Mouse (Mus musculus): ENCODE results near the gene Zrsr1.

The Zrsr1 gene

DNA sequence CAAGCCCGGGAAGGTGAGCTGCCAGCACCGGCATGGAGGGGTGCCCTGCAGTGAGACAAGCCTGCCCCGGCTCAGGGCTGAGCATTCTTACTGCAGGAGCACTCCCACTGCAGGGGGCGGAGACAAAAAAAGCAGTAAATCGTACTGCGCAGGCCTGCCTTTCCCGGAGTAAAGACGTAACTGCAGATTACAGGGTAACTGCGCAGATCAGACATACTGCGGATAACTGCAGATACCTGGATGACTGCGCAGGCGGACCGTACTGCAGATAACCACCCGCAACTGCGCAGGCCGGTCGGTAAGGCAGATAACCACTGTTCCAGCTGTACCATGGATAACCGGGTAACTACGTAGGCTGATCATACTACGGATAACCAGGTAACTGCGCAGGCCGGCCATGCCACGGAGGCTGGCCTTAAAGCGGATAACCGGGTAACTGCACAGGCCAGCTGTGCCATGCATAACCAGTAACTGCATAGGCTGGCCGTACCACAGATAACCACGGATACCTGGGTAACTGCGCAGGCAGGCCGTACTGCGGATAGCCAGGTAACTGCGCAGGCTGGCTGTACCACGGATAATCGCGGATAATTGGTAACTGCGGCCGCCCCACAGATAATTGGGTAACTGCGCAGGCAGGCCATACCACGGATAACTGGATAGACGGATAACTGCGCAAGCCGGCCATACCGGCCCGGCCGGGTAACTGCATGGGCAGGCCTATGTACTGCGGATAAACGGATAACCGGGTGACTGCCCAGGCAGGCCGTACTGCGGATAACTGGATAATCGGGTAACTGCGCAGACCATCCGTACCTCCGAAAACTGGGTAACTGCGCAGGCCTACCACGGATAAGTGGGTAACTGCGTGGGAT lies at the start of gene Zrsr1:
Gene Zrsr1 (plus strand): TSS at position 171 of the 875 bp plus-strand sequence.
- in situ Hi-C loops (cut with MboI; ENCODE audit: low pct_unique_long_range_greater_than_20kb in 1 of 2, low sequenced_read_pairs in 2 of 2, unreplicated experiment in 1 of 2) = loop anchor here in 1 of 2 experiments (25.0 kb wide), 1 partner anchor 460 kb away; the partner anchor contains the start of gene Tmem17

DNA sequence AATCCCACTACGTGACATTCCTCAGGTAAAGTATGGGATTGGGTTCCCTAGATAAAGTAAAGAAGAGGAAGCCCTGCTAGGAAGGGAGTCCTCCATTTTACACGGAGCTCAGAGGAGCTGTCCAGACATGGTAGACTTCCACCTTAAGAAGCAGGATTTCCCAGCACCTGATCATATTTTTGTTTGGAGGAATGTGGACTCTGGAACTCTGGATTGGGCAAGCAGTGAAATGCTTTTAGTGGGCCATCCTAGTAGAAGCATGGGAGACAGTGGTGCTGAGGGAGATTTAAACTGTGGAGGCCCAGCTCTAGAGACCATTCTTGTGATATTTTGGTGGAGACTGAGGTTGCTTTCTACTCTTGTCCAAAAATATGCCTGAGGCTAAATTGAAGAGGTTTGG lies 49.3 kb upstream of the Zrsr1 start:
- in situ Hi-C loops (cut with MboI; ENCODE audit: low pct_unique_long_range_greater_than_20kb in 1 of 2, low sequenced_read_pairs in 2 of 2, unreplicated experiment in 1 of 2) = no loop called here

DNA sequence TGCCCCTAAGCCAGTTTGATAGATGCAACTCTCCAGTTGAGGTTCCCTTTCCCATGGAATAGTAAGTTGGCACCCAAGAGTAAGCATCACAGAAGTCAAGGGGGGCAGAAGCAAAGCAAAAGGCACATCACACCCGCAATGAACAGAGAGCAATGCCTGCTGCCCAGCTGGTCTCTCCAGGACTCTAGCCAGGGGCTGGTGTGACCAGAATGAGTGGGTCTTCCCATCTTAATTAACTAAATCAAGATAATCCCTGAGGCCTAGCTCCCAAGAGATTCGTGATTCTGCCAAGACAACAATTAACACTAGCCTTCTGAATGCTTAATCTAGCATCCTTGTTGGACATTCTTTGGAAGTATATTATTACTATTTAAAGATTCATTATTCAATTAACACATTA lies 48.2 kb upstream of the Zrsr1 start:
- in situ Hi-C loops (cut with MboI; ENCODE audit: low pct_unique_long_range_greater_than_20kb in 1 of 2, low sequenced_read_pairs in 2 of 2, unreplicated experiment in 1 of 2) = no loop called here

DNA sequence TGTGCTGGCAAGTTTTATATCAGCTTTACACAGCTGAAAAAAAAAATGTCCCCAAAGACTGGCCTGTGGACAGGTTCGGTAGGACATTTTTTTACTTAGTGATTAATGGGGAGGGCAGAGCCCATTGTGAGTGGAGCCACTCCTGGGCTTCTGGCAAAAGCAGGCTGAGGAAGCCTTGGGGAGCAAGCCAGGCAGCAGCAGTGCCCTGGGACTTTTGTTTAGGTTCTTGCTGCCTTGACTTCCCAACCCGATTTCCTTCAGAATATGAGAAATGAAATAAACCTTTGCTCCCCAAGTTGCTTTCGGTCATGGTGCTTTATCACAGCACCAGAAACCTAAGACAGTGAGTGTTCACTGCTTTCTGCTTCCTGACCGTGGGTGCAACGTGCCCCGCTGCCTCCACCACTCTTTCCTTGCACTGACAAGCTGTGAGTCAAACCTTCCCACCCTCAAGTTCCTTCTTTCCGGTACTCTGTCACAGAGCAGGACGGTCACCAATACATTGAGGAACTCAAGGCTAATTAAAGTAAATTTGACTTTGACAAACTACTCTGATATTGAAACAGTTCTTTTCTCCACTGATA lies 43.1 kb upstream of the Zrsr1 start:
- in situ Hi-C loops (cut with MboI; ENCODE audit: low pct_unique_long_range_greater_than_20kb in 1 of 2, low sequenced_read_pairs in 2 of 2, unreplicated experiment in 1 of 2) = no loop called here

DNA sequence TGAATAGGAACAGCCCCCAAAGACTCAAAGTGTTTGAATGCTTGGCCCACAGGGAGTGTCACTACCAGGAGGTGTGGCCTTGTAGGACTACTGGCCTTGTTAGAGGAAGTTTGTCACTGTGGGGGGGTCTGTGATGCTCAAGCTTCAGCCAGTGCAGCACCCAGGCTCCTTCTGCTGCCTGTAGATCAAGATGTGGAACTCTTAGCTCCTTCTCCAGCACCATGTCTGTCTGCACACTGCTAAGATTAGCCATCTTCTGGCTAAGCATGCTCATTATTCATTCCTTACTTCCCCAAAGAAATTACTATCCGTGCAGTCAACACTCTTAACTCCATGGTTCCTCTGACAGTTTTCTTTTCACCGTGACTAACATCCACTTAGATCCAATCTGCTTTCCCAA lies 41.7 kb upstream of the Zrsr1 start:
- in situ Hi-C loops (cut with MboI; ENCODE audit: low pct_unique_long_range_greater_than_20kb in 1 of 2, low sequenced_read_pairs in 2 of 2, unreplicated experiment in 1 of 2) = no loop called here

DNA sequence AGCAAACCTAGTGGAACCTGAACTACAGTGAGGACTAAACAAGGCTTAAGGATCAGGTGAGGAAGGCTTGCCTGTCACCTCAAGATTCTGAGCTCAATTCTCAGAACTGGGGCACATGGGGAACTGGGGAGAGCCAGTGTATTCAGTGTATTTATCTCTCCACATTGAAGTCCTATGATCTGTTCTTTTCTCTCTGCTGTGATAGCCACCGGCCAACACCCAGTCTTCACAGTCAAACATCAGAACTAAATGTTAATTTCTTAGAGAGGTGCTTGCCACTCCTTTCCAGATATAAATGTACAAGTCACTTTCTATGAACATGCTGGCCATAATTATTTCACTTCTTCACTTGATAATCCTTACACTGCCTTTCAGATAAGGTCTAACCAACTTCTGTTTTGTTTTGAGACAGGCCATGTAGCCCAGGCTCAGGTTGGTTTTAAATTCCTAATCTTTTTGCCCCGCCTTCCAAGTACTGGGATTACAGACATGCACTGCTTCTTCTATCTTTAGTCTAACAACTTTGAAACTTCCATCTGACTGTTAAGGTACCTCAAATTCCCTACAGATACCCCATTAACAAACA lies 40.4 kb upstream of the Zrsr1 start:
- in situ Hi-C loops (cut with MboI; ENCODE audit: low pct_unique_long_range_greater_than_20kb in 1 of 2, low sequenced_read_pairs in 2 of 2, unreplicated experiment in 1 of 2) = no loop called here

DNA sequence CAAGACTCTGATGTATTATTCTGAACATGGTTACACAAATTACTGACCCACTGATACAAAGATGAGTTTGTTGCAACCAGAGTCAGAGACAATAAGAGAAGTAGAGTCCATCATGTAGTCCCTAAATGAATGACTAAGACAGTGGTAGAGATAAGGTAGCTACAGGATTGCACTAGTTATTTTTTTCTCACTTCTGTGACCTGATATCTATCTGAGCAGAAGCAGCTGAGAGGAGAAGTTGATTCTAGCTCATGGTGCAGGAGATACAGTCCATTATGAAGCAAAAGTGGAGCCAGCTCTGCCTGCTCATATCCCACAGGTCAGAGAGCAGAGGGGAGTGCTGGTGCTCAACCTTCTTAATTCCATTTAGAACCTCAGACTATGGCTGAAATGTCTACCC lies 39.6 kb upstream of the Zrsr1 start:
- in situ Hi-C loops (cut with MboI; ENCODE audit: low pct_unique_long_range_greater_than_20kb in 1 of 2, low sequenced_read_pairs in 2 of 2, unreplicated experiment in 1 of 2) = no loop called here

DNA sequence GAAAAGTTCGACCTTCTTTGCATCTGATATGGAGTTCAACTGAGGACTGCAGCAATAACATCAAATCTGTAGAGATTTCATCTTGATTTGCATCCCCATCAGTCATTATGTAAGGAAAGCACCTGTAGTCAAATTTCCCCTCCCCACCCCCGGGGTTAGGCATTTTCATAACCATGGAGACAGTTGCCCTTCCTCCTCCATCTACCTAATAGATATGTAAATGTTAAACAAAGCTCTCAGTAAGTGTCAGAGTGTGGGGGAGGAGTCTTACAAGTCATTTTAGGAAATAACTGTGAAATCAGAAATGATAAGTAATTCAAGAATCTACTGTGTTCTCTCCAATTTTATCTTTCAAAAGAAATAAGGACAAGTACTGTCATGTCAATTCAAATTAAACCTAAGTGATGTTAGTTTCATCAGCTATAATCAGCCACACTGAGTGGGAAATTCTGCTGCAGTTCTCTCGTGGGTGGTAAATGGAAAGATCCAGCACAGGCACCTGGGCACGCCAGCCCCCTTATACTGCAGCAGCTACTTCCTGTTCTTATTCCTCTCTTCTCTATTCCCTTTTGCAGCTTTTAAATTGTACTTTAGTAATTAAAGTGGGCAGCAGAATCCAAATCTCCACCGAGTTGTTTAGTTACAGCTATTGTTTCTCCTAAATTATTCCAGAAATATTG lies 35.2 kb upstream of the Zrsr1 start:
- in situ Hi-C loops (cut with MboI; ENCODE audit: low pct_unique_long_range_greater_than_20kb in 1 of 2, low sequenced_read_pairs in 2 of 2, unreplicated experiment in 1 of 2) = no loop called here

DNA sequence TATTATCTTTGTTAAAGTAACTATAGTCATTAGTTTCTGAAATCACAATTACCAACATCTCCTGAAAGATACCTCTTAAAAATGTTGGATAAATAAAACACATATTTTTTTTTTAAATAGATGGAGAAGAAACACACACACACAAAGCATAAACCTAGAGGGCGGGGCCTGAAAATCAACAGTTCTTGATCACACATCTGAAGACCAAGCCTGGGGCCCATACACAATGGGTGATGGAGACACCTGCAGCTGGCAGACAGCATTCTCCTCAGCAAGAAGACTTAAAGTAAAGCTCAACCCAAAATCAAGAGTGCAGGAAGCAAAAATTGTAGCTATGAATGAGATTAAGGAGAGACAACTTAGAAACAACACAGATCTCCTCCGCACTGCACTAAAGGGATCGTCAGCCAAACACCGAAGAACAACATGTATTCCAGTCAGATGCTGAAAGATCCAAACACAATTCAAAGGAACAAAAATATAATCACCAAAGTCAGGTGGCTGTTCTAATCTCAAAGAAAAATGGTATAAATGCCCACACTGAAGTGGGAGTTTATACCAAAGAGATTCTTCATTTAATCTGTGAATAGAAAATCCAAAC lies 34.0 kb upstream of the Zrsr1 start:
- in situ Hi-C loops (cut with MboI; ENCODE audit: low pct_unique_long_range_greater_than_20kb in 1 of 2, low sequenced_read_pairs in 2 of 2, unreplicated experiment in 1 of 2) = no loop called here

DNA sequence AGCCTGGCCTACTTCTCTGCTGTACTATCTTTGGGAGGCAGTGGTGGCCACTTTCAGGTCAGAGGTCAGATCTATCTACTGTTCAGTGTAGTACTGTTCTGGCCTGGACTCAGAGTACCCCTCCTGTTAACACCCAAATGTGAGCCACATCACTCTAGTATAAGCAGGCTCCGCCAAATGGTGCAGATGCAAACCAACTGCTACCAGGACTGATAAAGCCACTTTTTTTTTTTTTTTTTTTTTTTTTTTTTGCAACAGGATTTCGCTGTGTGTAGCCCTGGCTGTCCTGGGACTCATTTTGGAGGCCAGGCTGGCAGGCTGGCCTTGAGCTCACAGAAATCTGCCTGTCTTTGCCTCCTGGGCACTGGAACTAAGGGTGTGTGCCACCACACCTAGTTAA lies 32.8 kb upstream of the Zrsr1 start:
- in situ Hi-C loops (cut with MboI; ENCODE audit: low pct_unique_long_range_greater_than_20kb in 1 of 2, low sequenced_read_pairs in 2 of 2, unreplicated experiment in 1 of 2) = no loop called here

DNA sequence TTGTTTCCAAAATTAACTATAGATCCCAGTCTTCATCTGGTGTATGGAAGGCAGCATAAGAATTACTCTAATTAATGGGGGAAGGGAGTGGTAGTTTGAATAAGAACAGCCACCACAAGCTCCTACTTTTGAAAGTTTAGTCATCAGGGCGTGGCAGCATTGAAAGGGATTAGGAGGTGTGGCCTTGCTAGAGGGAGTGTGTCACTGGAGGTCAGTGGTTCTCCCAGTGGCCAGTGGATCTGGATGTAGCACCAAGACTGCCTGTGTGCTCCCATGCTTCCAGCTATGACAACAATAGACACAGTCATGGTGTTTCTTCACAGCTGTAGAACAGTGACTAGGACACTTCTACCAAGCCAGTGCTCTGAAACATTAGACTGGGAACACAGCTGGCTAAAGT lies 22.7 kb upstream of the Zrsr1 start:
- in situ Hi-C loops (cut with MboI; ENCODE audit: low pct_unique_long_range_greater_than_20kb in 1 of 2, low sequenced_read_pairs in 2 of 2, unreplicated experiment in 1 of 2) = no loop called here

DNA sequence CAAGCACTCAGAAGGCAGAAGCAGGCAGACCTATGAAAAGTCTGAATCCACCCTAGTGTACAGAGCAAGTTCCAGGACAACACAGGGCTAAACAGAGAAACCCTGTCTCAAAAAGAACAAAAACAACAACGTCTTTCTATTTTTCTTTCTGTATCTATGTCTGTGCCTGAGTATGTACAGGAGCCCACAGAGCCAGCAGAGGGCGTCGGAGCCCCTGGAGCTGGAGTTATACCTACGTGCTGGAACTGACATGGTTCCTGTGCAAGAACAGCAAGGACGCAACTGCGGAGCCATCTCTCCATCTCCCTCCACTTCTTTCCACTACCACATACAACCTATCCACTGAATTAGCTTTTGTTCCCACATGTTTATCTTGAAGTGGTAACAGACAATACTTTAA lies 21.7 kb upstream of the Zrsr1 start:
- in situ Hi-C loops (cut with MboI; ENCODE audit: low pct_unique_long_range_greater_than_20kb in 1 of 2, low sequenced_read_pairs in 2 of 2, unreplicated experiment in 1 of 2) = loop anchor here (5.0 to 25.0 kb wide), 3 partner anchors 175 to 438 kb away; partner anchors contain the start of gene Tmem17 (in 1 of the 2)

DNA sequence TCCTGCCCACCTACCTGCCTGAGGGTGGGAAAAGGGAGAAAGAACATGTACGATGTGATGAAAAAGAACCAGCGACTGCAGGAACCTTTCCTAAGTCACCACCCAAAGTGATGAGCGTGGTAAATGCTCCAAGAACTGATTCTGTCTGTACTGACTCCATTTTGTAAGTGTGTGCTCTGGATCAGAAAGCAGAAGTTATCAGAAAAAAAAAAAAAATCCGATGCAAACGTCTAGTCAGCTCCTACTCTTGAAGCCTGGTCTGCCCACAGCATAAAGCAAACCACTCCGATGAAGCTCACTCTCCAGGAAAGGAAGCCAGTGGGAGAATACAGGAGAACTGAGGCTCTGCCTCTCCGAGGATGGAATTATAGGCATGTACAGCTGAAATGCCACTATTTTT lies 19.1 kb upstream of the Zrsr1 start:
- in situ Hi-C loops (cut with MboI; ENCODE audit: low pct_unique_long_range_greater_than_20kb in 1 of 2, low sequenced_read_pairs in 2 of 2, unreplicated experiment in 1 of 2) = loop anchor here (5.0 to 25.0 kb wide), 3 partner anchors 178 to 440 kb away; partner anchors contain the start of gene Tmem17 (in 1 of the 2)

DNA sequence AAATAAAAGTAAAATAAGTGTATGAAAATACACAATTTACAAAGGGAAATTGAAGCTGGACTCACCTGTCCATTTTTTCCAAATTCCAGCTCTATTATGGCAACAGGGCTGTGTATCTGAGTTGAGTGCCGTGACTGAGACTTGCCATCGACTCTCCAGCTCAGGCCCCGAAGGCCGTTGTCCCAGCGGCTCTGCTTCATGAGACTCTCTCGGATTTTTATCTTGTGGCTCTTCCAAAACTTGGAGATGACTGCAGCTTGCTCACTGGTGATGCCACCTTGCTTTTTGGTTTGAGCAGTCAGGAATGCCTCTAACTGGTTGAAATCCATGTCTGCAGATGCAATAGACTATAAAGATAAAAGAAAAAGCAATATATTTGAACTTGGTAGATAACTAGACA lies 15.5 kb upstream of the Zrsr1 start:
- in situ Hi-C loops (cut with MboI; ENCODE audit: low pct_unique_long_range_greater_than_20kb in 1 of 2, low sequenced_read_pairs in 2 of 2, unreplicated experiment in 1 of 2) = loop anchor here (5.0 to 25.0 kb wide), 3 partner anchors 182 to 444 kb away; partner anchors contain the start of gene Tmem17 (in 1 of the 2)

DNA sequence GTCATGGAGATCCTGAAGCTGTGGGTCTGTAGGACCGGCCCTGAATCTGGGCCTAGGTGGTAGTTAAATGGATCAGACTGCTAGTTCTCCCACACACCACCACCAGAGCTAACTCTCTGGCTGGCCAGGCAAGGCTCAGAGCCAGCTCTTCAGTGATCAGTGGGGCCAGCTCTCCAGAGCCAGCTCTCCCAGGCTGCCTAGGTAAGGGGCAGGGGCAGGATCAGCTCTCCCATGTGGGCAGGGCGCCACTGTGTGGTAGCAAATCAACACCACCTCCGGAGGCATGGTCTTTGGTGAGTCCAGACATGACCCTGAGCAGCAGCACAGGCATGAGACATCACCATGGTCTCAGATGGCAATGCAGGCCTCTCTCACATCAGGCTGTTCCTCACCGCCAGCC lies 15.0 kb upstream of the Zrsr1 start:
- in situ Hi-C loops (cut with MboI; ENCODE audit: low pct_unique_long_range_greater_than_20kb in 1 of 2, low sequenced_read_pairs in 2 of 2, unreplicated experiment in 1 of 2) = loop anchor here (5.0 to 25.0 kb wide), 3 partner anchors 182 to 445 kb away; partner anchors contain the start of gene Tmem17 (in 1 of the 2)

DNA sequence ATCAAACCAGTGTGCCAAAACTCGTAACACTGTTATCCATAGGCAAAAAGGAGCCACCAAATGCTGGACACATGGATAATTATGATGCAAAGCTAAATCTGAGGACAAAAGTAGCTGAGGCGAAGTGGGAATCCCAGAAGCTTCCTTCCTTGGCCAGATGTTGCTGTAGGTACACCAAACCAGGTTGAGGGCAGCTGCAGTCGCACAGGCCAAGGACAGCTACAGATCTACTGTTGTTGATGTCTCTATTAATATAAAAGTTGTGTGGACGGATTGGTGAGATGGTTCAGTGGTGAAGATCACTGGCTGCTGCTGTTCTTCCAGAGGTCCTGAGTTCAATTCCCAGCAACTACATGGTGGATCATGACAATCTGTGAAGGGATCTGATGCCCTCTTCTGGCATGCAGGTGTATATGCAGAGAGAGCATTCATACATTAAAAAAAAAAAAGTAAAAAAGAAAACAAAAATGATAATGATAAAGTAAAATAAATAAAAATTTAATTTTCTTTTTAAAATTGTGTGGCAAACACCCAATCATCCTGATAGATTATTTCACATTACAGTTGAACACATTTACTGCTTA lies 13.9 kb upstream of the Zrsr1 start:
- in situ Hi-C loops (cut with MboI; ENCODE audit: low pct_unique_long_range_greater_than_20kb in 1 of 2, low sequenced_read_pairs in 2 of 2, unreplicated experiment in 1 of 2) = loop anchor here (5.0 to 25.0 kb wide), 3 partner anchors 183 to 446 kb away; partner anchors contain the start of gene Tmem17 (in 1 of the 2)

DNA sequence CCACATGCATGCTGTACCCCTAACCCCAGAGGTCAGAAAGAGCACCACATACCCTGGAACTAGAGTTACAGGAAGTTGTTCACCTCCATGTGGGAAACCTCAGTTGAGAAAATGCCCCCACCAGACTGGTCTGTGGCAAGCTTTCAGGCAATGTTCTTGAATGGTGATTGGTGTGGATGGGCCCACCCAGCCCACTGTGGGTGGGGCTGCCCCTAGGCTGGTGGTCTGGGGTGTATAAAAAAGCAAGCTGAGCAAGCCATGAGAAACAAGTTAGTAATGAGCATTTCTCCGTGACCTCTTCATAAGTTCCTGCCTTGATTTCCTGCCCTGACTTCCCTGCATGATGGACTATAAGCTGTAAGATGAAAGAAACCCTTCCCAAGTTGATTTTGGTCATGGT lies 9.7 kb upstream of the Zrsr1 start:
- in situ Hi-C loops (cut with MboI; ENCODE audit: low pct_unique_long_range_greater_than_20kb in 1 of 2, low sequenced_read_pairs in 2 of 2, unreplicated experiment in 1 of 2) = loop anchor here in 1 of 2 experiments (25.0 kb wide), 1 partner anchor 450 kb away; the partner anchor contains the start of gene Tmem17

DNA sequence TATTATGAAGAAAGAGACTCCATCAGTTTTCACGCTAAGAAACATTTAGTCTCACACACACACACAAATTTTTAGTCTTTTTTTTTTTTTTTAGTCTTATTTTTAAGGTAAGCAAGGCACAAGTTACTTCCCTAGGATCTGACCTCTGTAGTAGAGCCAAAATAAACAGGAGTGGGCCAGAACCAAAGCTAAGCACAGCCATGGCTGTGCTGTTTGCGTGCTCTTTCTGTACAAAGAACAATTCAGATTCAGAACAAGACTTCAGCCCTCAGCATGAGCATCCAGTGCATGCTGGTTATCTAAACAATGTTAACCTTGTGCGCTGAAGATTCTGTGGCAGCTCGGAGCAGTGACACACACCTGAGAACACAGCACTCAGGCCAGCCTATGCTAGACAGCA lies 7.4 kb upstream of the Zrsr1 start:
- in situ Hi-C loops (cut with MboI; ENCODE audit: low pct_unique_long_range_greater_than_20kb in 1 of 2, low sequenced_read_pairs in 2 of 2, unreplicated experiment in 1 of 2) = loop anchor here in 1 of 2 experiments (25.0 kb wide), 1 partner anchor 452 kb away; the partner anchor contains the start of gene Tmem17
